In genomic region chr4:9046436-9046835, GRCm38 (mm10) we compare ENCODE assay signal across 20 mouse cellular contexts.
A peak's percentile ranks its signal among the peaks of the same experiment; 100 is the strongest.
DNase-seq lines count a peak whose midpoint lies in the region; ATAC-seq lines count a peak whose summit lies in the region.
"Had no signal": no experiment of that assay in that cellular context is flagged by ENCODE, and none has a peak within 500 bp of the region (broad histone marks: within the 10 kb centered on the region; RNA-seq: fewer than 3 reads in every experiment).

No protein-coding gene starts in this region.

- H3K9me3 ChIP-seq in liver, embryonic 11.5 days (ENCODE audit: control insufficient read depth, low read length): no peaks in the 10 kb centered on the region
- H3K9me3 ChIP-seq: embryonic facial prominence, embryonic 12.5 days; forebrain, embryonic 13.5 days; heart, embryonic 10.5 days; intestine, embryonic 15.5 days had no signal

- no peak overlapping the region for H3K4me3 ChIP-seq in liver, embryonic 11.5 days (ENCODE audit: low read depth, low read length)
- H3K4me3 ChIP-seq: embryonic facial prominence, embryonic 12.5 days; forebrain, embryonic 13.5 days; heart, embryonic 10.5 days; intestine, embryonic 15.5 days had no signal

- H3K4me1 ChIP-seq in liver, embryonic 11.5 days (replicated peaks; ENCODE audit: control insufficient read depth, insufficient read depth, low read length): no peaks in the 10 kb centered on the region
- H3K4me1 ChIP-seq: embryonic facial prominence, embryonic 12.5 days; forebrain, embryonic 13.5 days; intestine, embryonic 15.5 days had no signal

- ATAC-seq in megakaryocyte, adult 5-6 weeks (ENCODE audit: poor library complexity, severe bottlenecking): no peak
- no peak for ATAC-seq in liver, embryonic 11.5 days (replicated peaks; ENCODE audit: low FRiP score)
- ATAC-seq: forebrain, embryonic 13.5 days; forebrain, postnatal 0 days; intestine, embryonic 15.5 days had no signal

- no peaks in the 10 kb centered on the region for H3K27me3 ChIP-seq in liver, embryonic 11.5 days (replicated peaks; ENCODE audit: control insufficient read depth, insufficient read depth, low read length)
- H3K27me3 ChIP-seq: embryonic facial prominence, embryonic 12.5 days; forebrain, embryonic 13.5 days; intestine, embryonic 15.5 days had no signal

- peak; percentile 52 for DNase-seq in brain, adult 2 months (ENCODE audit: low read depth, low spot score)
- DNase-seq in cerebellum, adult 11 months: peak; percentile 52
- DNase-seq in cerebellum, adult 8-10 months: peak; percentile 56
- peak; percentile 60 to 66 for DNase-seq in cerebellum, postnatal 14 days
- DNase-seq in liver, embryonic 11.5 days (ENCODE audit: low spot score): no peak
- DNase-seq in thymus, postnatal 4 days: no peak
- no peak for DNase-seq in Muller cell, postnatal 12 days (ENCODE audit: inconsistent ontology term)
- DNase-seq: adrenal gland, adult 8-10 months; adrenal gland, postnatal 36 days; forebrain, postnatal 0 days; gastrocnemius, postnatal 36 days; heart, adult 11 months; heart, postnatal 10 days; kidney, adult 18-20 months had no signal

- H3K9ac ChIP-seq in liver, embryonic 11.5 days (ENCODE audit: low read depth, low read length): no peak overlapping the region
- H3K9ac ChIP-seq: embryonic facial prominence, embryonic 12.5 days; forebrain, embryonic 13.5 days; forebrain, postnatal 0 days; hindbrain, embryonic 14.5 days; intestine, embryonic 15.5 days had no signal

- H3K36me3 ChIP-seq in liver, embryonic 11.5 days (ENCODE audit: control insufficient read depth, insufficient read depth, low read length): no peaks in the 10 kb centered on the region
- H3K36me3 ChIP-seq: embryonic facial prominence, embryonic 12.5 days; heart, embryonic 10.5 days; intestine, embryonic 15.5 days had no signal

- no peak overlapping the region for H3K27ac ChIP-seq in liver, embryonic 11.5 days (ENCODE audit: low read depth, low read length)
- H3K27ac ChIP-seq: embryonic facial prominence, embryonic 12.5 days; forebrain, embryonic 13.5 days; heart, embryonic 10.5 days; hindbrain, embryonic 14.5 days; intestine, embryonic 15.5 days had no signal

- H3K4me2 ChIP-seq in liver, embryonic 11.5 days: no peak overlapping the region
- H3K4me2 ChIP-seq: embryonic facial prominence, embryonic 12.5 days; forebrain, embryonic 13.5 days; hindbrain, embryonic 14.5 days; intestine, embryonic 15.5 days had no signal

- WGBS in liver, embryonic 11.5 days: 78% methylated on average over 14 of the region's 14 CpGs

Comparison
In these comparisons a context has a peak if more than half of its experiments do, and no peak if none do; other contexts are left out.
1. DNase-seq: peak in brain, adult 2 months (single experiment), cerebellum, adult 11 months (single experiment), cerebellum, adult 8-10 months (single experiment) and cerebellum, postnatal 14 days (2 of 2); none in liver, embryonic 11.5 days (single experiment), thymus, postnatal 4 days (single experiment) and Muller cell, postnatal 12 days (single experiment).